Mouse (Mus musculus) stomach, postnatal 0 days (tissue): ENCODE data around the gene Cfap206. TPM values are rescaled to one million over a fixed set of nuclear protein-coding genes. Genes with fewer than 3 reads are reported as not detected.

Experiments
- ATAC-seq: fragments of 200-750 bp; cut with Nextera tagmentation; 2 replicates; pipeline ENCODE4 v1.8.0; 2017; ENCODE audit not compliant: low FRiP score, low TSS enrichment
- DNase-seq: peaks from one replicate; pipeline ENCODE4 v3.0.0-alpha.2; 2016; ENCODE audit warnings: low spot score
- H3K27ac ChIP-seq: fragments of 300-500 bp; sonication (generic); replicated peaks from 2 replicates; pipeline ENCODE4 v1.5.1; 2014; ENCODE audit warnings: mild to moderate bottlenecking, control low read depth
- H3K27me3 ChIP-seq: fragments of 300-500 bp; sonication (generic); 2 replicates; pipeline ENCODE4 v1.6.1; 2014; ENCODE audit warnings: low read length; ENCODE audit not compliant: control insufficient read depth, insufficient read depth
- H3K36me3 ChIP-seq: fragments of 300-500 bp; sonication (generic); 2 replicates; pipeline ENCODE4 v1.6.1; 2014; ENCODE audit warnings: low read length, mixed read lengths; ENCODE audit not compliant: control insufficient read depth, insufficient read depth
- H3K4me1 ChIP-seq: fragments of 300-500 bp; sonication (generic); replicated peaks from 2 replicates; pipeline ENCODE4 v1.6.1; 2014; ENCODE audit warnings: antibody characterized with exemption; ENCODE audit not compliant: control insufficient read depth, insufficient read depth
- H3K4me2 ChIP-seq: fragments of 300-500 bp; sonication (generic); replicated peaks from 2 replicates; pipeline ENCODE4 v1.6.1; 2014; ENCODE audit warnings: low read depth, mild to moderate bottlenecking, control low read depth, moderate library complexity
- H3K4me3 ChIP-seq: fragments of 300-500 bp; sonication (generic); 2 replicates; pipeline ENCODE4 v1.5.1; 2014; ENCODE audit warnings: low read depth, low read length, control low read depth
- H3K9ac ChIP-seq: fragments of 300-500 bp; sonication (generic); 2 replicates; pipeline ENCODE4 v1.6.1; 2014; ENCODE audit warnings: mild to moderate bottlenecking, low read length, control low read depth, mixed read lengths
- H3K9me3 ChIP-seq: fragments of 300-500 bp; sonication (generic); 2 replicates; pipeline ENCODE4 v1.6.1; 2016; ENCODE audit warnings: low read length; ENCODE audit not compliant: control insufficient read depth
- CTCF ChIP-seq: IDR thresholded peaks from 2 replicates; pipeline ENCODE4 v1.5.1; 2016; ENCODE audit warnings: antibody characterized with exemption, low read depth, mild to moderate bottlenecking, moderate library complexity
- EP300 ChIP-seq: optimal IDR thresholded peaks from 2 replicates; pipeline ENCODE3; 2016; ENCODE audit warnings: antibody characterized with exemption
- WGBS: fragments of 180-500 bp; shearing (Covaris S2); extraction: QIAGEN DNeasy Blood & Tissue Kit; methylation state at CpG from one replicate; pipeline ENCODE4 v1.1.7; 2014; 5-methylcytosine and 5-hydroxymethylcytosine counted together
- polyA plus RNA-seq: library from polyadenylated mRNA; unstranded; fragments of >200 nt; fragmentation: Nextera tagmentation; extraction: Ambion mirVana; gene quantifications from 2 replicates; pipeline ENCODE4 v1.2.1, GENCODE M21; 2015

The Cfap206 gene
- polyA plus RNA-seq, 1 experiment from 2014 or later: 0.59 TPM

GRCm38 (mm10) chr4:34701528-34701927 is 28.5 kb downstream of the Cfap206 start:
- H3K4me2 ChIP-seq: no peak overlapping the region
- no peaks in the 10 kb centered on the region for H3K36me3 ChIP-seq
- ATAC-seq (no peak), DNase-seq (peak; percentile 45)
- no peaks in the 10 kb centered on the region for H3K27me3 ChIP-seq
- H3K9ac ChIP-seq: no peak overlapping the region
- 59% methylated on average over 5 of the region's 5 CpGs for WGBS
- no peak overlapping the region for H3K27ac ChIP-seq
- H3K4me3 ChIP-seq: no peak overlapping the region
- H3K9me3 ChIP-seq: no peaks in the 10 kb centered on the region
- TF ChIP-seq EP300: no peak
- TF ChIP-seq CTCF: peak; percentile 65
- H3K4me1 ChIP-seq: no peaks in the 10 kb centered on the region

- Histone ChIP-seq H3K27me3 (no peaks in the 10 kb centered on the region), H3K4me3 (no peak overlapping the region), H3K27ac (no peak overlapping the region), H3K9me3 (no peaks in the 10 kb centered on the region), H3K4me1 (no peaks in the 10 kb centered on the region), H3K9ac (no peak overlapping the region), H3K36me3 (no peaks in the 10 kb centered on the region), H3K4me2 (no peak overlapping the region)
- no peak for ATAC-seq
- DNase-seq: no peak
- WGBS: 61% methylated on average over 3 of the region's 3 CpGs
- no peak for TF ChIP-seq EP300
- no peak for TF ChIP-seq CTCF
These were observed 42.0 kb downstream of the Cfap206 start for GRCm38 (mm10) chr4:34688021-34688420.

DNA sequence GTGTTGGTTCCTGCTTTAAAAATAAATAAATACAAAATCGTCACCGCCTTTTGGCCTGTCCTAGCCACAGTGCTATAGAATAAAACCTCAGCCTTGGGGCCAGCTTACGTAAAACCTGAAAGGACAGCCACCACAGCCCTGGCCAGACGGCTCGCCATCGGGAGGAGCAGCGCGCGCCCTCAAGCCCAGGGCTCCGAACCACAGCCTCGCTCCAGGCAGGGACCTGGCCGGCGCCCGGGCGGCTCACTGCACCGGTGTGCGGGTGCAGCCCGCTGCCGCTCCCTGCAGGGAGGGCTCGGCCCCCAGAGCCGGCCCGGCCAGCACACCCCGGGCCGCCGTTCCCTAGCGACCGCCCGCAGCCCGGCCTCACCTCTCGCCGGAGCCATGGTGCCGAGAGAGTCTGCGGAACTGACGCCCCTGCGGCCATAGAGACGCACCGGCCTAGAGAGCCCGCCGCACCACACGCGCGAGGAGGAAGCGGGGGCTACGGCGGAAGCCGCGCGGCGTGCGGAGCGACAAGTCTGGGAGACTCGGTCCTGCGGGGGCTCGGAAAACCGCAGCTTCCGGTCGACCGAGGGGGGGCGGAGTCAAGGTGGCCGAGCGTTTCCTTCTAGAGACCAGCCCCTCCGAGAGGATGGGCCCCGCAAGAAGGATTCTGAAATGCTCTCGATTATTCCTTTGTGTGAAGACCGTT is 43.0 kb downstream of the Cfap206 start, which contains the start of gene Slc35a1:
TSS of gene Slc35a1 (minus strand) at position 565 of the 694 bp plus-strand sequence.
- Histone ChIP-seq H3K27ac (peak within 1 kb of the TSS; percentile 93), H3K27me3 (no peaks in the 10 kb centered on the region), H3K9me3 (no peaks in the 10 kb centered on the region), H3K4me1 (no peaks in the 10 kb centered on the region), H3K4me3 (peak within 1 kb of the TSS; percentile 87), H3K4me2 (peak within 1 kb of the TSS; percentile 68), H3K9ac (peak within 1 kb of the TSS; percentile 89), H3K36me3 (no peaks in the 10 kb centered on the region)
- ATAC-seq (peak; percentile 98), DNase-seq (peak; percentile 92)
- WGBS: under 1% methylated on average over 65 of the region's 65 CpGs
- no peak for TF ChIP-seq EP300
- peak; percentile 25; the same call in 1 of the 2 replicates for TF ChIP-seq CTCF

DNA sequence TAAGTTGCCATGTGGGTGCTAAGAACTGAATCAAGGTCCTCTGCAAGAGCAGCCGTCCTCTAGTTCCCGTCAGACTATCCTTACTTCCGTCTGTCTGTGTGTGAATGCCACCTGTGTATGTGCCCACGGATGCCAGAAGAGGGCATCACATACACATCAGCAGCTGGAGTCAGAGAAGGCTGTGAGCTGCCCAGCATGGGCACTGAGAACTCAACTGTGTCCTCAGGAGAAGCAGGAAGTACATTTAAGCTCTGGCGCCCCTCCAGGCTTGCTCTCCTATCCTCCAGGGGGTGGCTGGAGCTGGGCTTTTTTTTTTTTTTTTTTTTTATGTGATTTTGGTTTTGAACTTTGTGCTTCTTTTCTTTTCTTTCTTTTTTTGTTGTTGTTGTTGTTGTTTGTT is 49.5 kb downstream of the Cfap206 start:
- Histone ChIP-seq H3K9ac (no peak overlapping the region), H3K4me3 (no peak overlapping the region), H3K27me3 (no peaks in the 10 kb centered on the region), H3K27ac (no peak overlapping the region), H3K4me1 (no peaks in the 10 kb centered on the region), H3K9me3 (no peaks in the 10 kb centered on the region), H3K36me3 (no peaks in the 10 kb centered on the region), H3K4me2 (no peak overlapping the region)
- TF ChIP-seq CTCF: peak; percentile 44
- no peak for TF ChIP-seq EP300
- no peak for DNase-seq
- WGBS: 88% methylated on average over 5 of the region's 5 CpGs
- ATAC-seq: no peak

- DNase-seq: no peak
- Histone ChIP-seq H3K9me3 (no peaks in the 10 kb centered on the region), H3K27me3 (no peaks in the 10 kb centered on the region), H3K4me3 (no peak overlapping the region), H3K9ac (no peak overlapping the region), H3K4me1 (no peaks in the 10 kb centered on the region), H3K36me3 (peaks cover 4% of the 10 kb centered on the region; the same call in 1 of the 2 replicates), H3K27ac (no peak overlapping the region), H3K4me2 (no peak overlapping the region)
- no peak for TF ChIP-seq EP300
- TF ChIP-seq CTCF: no peak
- 87% methylated on average over 5 of the region's 5 CpGs for WGBS
- ATAC-seq: no peak
These were observed 56.3 kb downstream of the Cfap206 start for GRCm38 (mm10) chr4:34673721-34674120.

- Histone ChIP-seq H3K4me2 (no peak overlapping the region), H3K27ac (no peak overlapping the region), H3K9me3 (no peaks in the 10 kb centered on the region), H3K9ac (no peak overlapping the region), H3K27me3 (no peaks in the 10 kb centered on the region), H3K4me3 (no peak overlapping the region), H3K4me1 (no peaks in the 10 kb centered on the region), H3K36me3 (peaks cover 18% of the 10 kb centered on the region; the same call in 1 of the 2 replicates)
- DNase-seq (no peak), ATAC-seq (no peak)
- WGBS: 90% methylated on average over 5 of the region's 5 CpGs
- TF ChIP-seq CTCF (no peak), EP300 (no peak)
These were observed 62.1 kb downstream of the Cfap206 start for GRCm38 (mm10) chr4:34667923-34668322.
